Mouse (Mus musculus): ENCODE measurements around the gene Serp2.

Gene Serp2

DNA sequence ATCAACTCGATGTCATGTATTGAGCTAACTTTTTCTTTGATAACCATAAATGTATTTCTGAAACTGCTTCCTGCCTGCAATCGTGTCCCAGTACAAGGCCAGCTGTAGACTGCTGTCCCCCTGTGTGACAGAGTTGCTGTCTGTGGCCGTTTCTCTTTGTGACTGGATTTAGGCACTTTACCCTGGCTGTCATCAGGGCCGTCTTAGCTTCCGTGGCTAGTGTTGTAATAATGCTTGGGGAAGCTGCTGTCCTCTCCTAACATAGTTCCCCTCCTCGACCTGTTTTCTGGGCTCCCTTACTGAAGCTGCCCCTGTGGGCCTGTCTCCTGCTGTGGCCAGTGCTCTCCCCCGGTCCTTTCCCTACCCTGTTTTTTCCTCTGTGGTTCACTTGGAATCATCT, 58.5 kb downstream of the Serp2 start:
- DNase-seq (ENCODE audit: low spot score in 2 of 2), result no peak

DNA sequence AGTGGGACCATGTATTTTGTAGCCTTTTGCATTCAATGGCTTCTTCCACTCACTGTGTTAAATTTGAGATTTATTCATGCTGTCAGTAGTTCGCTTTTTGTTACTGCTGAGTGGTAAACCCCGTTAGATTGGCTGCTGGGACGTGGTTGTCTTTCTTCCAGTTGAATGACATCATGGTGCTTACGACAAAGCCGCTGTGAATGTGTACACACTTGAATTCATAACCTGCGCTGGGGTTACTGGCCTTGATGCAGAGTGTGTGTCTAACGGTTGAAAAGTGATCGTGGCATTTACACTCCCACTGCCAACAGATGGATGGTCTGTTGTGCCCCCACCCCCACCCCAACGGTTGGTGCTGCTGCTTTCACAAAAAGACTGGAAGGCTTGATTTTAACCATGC, 59.5 kb downstream of the Serp2 start:
- DNase-seq (ENCODE audit: low spot score in 2 of 2), result no peak

DNA sequence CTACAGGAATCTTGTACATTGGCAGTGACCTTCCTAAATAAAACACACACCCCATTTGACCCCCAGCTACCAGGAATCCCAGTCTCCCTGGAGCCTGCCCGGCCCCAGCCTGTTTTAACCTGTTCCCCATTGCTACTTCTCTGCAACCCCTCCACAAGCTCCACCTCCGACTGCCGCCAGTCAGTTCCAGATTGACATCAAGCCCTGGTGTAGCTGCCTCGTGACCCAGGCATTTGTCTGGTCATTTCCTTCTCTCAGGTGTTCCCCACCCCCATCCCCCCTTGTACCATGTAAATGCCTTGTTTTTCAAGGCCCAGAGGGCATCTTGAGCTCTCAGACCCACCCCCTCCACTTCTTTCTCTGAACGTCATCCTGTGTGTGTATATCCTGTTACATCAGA, 61.7 kb downstream of the Serp2 start:
- no peak for DNase-seq (ENCODE audit: low spot score in 2 of 2)

DNA sequence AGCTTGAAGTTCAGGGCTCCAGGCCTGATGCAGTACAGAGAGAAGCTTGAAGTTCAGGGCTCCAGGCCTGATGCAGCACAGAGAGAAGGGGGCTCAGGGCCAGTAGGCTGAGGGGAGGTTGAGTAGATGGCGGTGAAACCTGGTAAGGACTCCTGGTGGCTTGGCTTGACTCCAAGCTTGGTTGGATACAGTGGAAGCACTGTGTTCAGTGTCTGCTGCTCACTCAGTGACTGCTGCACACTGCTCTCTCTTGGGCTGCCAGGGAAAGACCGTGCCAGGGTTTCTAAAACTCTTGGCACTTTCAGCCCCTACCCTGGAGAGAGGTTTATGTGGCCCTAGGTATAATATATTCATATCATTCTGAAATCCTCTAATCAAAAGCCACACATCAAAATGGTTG, 67.6 kb downstream of the Serp2 start:
- no peak for DNase-seq (ENCODE audit: low spot score in 2 of 2)

DNA sequence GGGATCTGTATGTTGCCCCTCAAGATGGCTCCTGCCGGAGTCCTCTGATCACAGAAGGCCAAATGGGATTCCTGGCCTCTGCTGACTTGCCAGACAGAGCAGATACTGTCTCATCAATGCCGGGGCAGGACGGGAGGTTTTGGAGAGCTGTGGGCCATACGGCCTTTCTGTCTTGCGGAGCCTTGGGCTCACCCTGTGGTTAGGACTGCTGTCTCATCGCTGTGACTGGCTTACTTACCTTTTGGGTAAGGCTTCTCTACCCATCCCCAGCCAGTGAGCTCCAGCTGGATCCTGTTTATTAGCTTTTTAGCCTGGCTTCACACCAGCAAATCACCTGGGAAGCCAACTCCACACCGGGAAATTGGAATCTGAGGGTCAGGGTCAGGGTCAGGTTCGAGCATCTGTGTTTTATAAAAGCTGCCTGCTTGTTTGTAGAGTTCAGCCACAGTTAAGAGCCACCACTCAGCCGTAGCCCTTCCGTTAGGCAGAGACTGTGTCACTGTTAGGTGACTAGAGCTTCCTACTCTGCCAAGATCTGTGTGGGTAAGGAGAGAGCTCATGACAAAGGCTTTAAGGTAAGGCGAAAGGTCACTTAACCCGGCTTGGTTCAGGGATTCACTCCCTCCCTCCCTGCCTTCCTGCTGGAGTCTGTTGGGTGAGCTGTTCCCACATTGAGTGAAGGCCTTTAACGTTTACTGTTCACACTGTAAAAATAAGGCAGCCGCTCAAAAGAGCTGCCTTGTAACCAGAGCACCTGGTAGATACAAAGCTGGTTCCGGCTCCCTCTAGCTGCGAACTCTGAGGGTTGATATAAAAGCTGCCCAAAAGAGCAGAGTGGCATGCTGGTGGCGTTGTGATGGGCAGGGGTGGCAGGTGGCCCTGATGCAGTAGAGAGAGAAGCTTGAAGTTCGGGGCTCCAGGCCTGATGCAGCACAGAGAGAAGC, 68.3 kb downstream of the Serp2 start:
- DNase-seq (ENCODE audit: low spot score in 2 of 2), result no peak

DNA sequence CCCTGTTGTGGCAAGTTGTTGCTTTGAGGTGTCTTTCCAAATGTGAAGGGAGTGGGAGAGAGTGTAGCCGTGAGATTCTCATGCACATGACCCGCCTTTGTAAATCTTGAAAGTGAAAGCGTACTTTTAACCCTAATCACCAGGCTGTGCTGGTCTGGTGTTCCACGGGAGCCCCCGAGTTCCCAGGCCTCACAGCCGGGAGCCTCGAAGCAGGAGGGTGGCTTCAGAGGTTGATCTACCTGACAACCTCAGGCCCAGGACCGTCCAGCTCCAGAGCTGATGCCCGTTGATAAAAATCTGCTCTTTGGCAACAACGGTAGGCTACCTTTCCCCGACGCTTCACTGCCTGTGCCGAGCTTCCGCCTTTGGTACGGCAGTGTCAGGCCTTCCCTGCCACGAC, 69.1 kb downstream of the Serp2 start:
- DNase-seq (ENCODE audit: low spot score in 2 of 2), result no peak

DNA sequence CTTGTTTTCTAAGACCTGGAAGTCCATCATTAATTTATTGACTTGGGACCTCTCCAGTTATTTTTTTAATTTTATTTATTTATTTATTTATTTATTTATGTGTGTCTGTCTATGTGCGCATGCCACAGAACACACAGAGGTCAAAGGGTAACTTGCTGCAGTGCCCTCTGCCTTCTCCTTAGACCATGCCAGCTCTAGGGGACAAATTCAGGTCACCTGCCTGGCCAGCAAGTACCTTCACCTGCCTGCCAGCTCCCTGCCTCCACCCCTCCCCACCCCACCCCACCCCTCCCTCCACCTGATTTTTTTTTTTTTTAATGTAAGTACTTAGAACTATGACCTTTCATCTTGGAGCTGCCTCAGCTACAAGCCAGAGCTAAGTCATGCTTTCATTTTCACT, 73.0 kb downstream of the Serp2 start:
- DNase-seq (ENCODE audit: low spot score in 2 of 2), result no peak

All from right cerebral cortex, adult 2 months (tissue).